Mouse (Mus musculus): ENCODE results near the gene Inhba. TPM values are rescaled to one million over a fixed set of nuclear protein-coding genes. Genes with fewer than 3 reads are reported as not detected.
A peak's percentile ranks its signal among the peaks of the same experiment; 100 is the strongest.

The Inhba gene
- polyA plus RNA-seq, 1 experiment from 2014 or later = 1.1 TPM

DNA sequence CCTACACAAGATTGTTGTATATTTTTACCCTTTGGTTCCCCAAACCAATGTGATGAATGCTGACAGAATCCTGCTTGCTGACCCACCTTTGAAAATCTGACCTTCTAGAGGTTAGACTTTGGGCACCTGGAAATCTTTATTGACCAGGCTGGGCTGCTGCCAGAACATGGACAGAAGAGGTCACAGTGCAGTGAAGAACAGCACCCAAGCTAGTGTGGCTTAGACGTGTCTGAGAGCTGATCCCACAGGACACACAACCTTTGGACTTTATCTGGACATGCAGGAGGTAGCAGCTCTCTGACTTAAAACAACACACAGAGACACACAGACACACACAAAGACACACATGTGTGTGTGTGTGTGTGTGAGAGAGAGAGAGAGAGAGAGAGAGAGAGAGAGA is 3.3 kb upstream of the Inhba start:
- H3K4me3 ChIP-seq (replicated peaks; ENCODE audit: low read length) = no peak overlapping the region
- 68% methylated on average over 1 of the region's 1 CpGs for WGBS
- no peak for DNase-seq (ENCODE audit: low spot score)
- no peak overlapping the region for H3K27ac ChIP-seq
- no peak overlapping the region for H3K4me2 ChIP-seq (replicated peaks)
- H3K9me3 ChIP-seq (ENCODE audit: control insufficient read depth, low read length) = no peaks in the 10 kb centered on the region
- peaks cover 5% of the 10 kb centered on the region for H3K27me3 ChIP-seq (ENCODE audit: control insufficient read depth, insufficient read depth, low read length)
- ATAC-seq (ENCODE audit: low FRiP score) = no peak
- no peaks in the 10 kb centered on the region for H3K36me3 ChIP-seq (replicated peaks; ENCODE audit: control insufficient read depth, insufficient read depth)
- H3K4me1 ChIP-seq (replicated peaks; ENCODE audit: control insufficient read depth, insufficient read depth, low read length) = peaks cover 8% of the 10 kb centered on the region; the same call in 1 of the 2 replicates
- H3K9ac ChIP-seq = no peak overlapping the region

DNA sequence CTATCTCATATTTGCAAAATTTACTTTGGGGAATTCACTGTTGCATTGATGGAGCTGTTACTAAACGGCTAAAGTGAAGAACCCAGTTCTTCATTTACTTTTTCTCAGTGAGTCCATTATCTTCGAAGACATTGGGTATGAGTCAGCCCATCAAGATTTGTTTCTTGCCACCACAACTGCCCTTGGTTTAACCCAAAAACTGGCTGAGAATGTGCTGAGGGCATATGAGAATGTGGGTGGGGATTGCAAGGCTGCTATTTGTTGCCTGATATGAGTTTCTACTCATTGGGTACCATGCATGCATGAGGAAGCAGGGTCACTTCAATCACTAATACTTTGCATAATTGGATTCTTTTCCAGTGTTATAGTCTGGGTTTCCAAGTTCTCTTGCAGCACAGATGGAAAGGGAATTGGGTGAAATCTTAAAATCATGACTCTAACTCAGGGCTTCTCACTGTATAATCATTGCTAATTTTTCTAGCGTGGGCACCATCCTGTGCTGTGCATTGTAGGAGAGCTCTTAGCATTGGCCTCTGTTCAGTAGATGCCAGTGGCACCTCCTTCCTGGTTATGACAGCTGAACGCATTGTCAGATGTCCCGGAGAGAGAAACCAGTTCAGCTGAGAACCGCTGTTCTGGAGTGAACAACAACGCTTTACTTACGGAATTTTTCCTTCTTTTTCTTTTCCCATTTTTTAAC is 1.7 kb upstream of the Inhba start:
- Histone ChIP-seq H3K4me3 (replicated peaks; ENCODE audit: low read length) (no peak overlapping the region), H3K4me1 (replicated peaks; ENCODE audit: control insufficient read depth, insufficient read depth, low read length) (peaks cover 8% of the 10 kb centered on the region; the same call in 1 of the 2 replicates), H3K9me3 (ENCODE audit: control insufficient read depth, low read length) (no peaks in the 10 kb centered on the region), H3K36me3 (replicated peaks; ENCODE audit: control insufficient read depth, insufficient read depth) (no peaks in the 10 kb centered on the region), H3K9ac (no peak overlapping the region), H3K4me2 (replicated peaks) (no peak overlapping the region), H3K27ac (no peak overlapping the region), H3K27me3 (ENCODE audit: control insufficient read depth, insufficient read depth, low read length) (peaks cover 5% of the 10 kb centered on the region)
- WGBS = 91% methylated on average over 8 of the region's 8 CpGs
- DNase-seq (ENCODE audit: low spot score) (no peak), ATAC-seq (ENCODE audit: low FRiP score) (no peak)

DNA sequence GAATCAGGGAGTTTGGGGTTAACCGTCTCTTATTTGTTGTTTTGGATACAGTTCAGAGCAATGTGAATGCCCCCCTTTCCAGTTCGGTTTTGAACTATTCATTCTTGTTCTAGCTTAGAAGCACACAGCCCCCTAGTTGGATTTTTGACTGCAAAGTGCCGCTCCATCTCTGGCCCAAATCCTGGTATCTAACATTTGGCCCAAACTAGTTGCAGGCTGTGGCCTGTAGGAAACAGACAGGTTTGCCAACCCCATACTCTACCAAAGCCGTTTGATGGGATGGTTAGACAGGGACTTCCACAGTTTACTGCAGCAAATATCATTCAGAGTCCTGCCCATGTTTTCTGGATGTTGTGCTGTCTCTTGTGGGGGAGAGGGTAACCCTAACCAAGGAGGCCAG is 1.1 kb upstream of the Inhba start:
- no peaks in the 10 kb centered on the region for H3K9me3 ChIP-seq (ENCODE audit: control insufficient read depth, low read length)
- H3K9ac ChIP-seq = no peak overlapping the region
- no peak overlapping the region for H3K27ac ChIP-seq
- no peak overlapping the region for H3K4me3 ChIP-seq (replicated peaks; ENCODE audit: low read length)
- no peak overlapping the region for H3K4me2 ChIP-seq (replicated peaks)
- H3K4me1 ChIP-seq (replicated peaks; ENCODE audit: control insufficient read depth, insufficient read depth, low read length) = peaks cover 8% of the 10 kb centered on the region; the same call in 1 of the 2 replicates
- H3K36me3 ChIP-seq (replicated peaks; ENCODE audit: control insufficient read depth, insufficient read depth) = no peaks in the 10 kb centered on the region
- H3K27me3 ChIP-seq (ENCODE audit: control insufficient read depth, insufficient read depth, low read length) = peaks cover 5% of the 10 kb centered on the region
- 82% methylated on average over 4 of the region's 4 CpGs for WGBS
- ATAC-seq (ENCODE audit: low FRiP score) (no peak), DNase-seq (ENCODE audit: low spot score) (no peak)

DNA sequence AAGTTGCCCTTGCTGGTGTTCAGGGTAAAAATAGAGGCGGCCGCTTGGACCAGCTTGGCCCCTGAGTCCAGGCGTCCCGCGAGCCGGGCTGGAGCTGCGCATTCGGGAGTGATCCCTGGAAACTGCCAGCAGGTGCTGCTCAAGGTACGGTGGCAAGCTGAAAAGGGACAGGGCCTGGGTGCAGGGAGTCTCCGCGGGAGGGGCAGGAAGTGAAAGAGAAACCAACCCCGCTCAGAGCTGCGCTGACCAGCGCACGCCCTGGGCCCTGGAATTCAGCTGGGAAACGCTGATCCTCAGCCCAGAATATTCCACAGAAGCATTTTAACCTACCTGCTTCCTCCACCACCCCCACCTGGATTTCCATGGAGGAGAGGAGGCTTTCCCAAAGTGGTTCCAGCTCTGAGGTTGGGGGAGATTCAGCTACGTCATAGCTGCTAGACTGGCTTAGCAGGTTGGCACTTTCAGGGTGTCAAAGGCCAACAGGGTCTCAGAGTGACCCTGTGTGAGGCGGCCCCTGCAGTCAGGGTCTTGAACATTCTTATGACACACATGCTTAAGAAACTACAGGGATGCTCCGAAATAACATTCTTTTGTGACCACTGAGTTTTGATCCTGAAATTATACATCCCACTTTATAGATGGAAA is 714 bp downstream of the Inhba start:
- peak overlapping the region; percentile 49 for H3K4me3 ChIP-seq (replicated peaks; ENCODE audit: low read length)
- WGBS = 6% methylated on average over 19 of the region's 19 CpGs
- peak overlapping the region; percentile 96 for H3K4me2 ChIP-seq (replicated peaks)
- peaks cover 14% of the 10 kb centered on the region for H3K27me3 ChIP-seq (ENCODE audit: control insufficient read depth, insufficient read depth, low read length)
- DNase-seq (ENCODE audit: low spot score) (peak; percentile 67), ATAC-seq (ENCODE audit: low FRiP score) (peak; percentile 94)
- H3K9me3 ChIP-seq (ENCODE audit: control insufficient read depth, low read length) = no peaks in the 10 kb centered on the region
- peak overlapping the region; percentile 61 for H3K9ac ChIP-seq
- H3K27ac ChIP-seq = no peak overlapping the region
- H3K4me1 ChIP-seq (replicated peaks; ENCODE audit: control insufficient read depth, insufficient read depth, low read length) = peaks cover 11% of the 10 kb centered on the region; the same call in 1 of the 2 replicates
- H3K36me3 ChIP-seq (replicated peaks; ENCODE audit: control insufficient read depth, insufficient read depth) = no peaks in the 10 kb centered on the region

DNA sequence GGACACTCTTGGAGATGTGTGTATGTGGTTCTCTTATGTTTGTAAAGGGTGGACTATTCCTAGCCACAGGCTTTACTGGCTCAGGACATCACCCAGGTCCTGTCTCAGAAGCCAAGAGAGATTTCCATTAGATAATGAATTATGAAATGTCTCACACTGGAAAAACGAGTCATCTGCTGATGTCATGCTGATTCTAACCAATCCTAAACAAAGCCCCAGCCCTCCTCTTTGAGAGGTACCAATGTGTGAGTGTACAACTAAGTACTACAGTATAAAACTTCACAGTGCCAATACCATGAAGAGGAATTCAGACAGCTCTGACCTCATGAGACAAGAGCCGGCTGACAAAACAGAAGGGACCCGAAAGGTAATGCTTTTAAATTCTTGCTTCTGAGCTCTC is 2.5 kb downstream of the Inhba start:
- no peak overlapping the region for H3K27ac ChIP-seq
- no peak overlapping the region for H3K4me2 ChIP-seq (replicated peaks)
- H3K4me3 ChIP-seq (replicated peaks; ENCODE audit: low read length) = no peak overlapping the region
- DNase-seq (ENCODE audit: low spot score) (no peak), ATAC-seq (ENCODE audit: low FRiP score) (no peak)
- no peaks in the 10 kb centered on the region for H3K9me3 ChIP-seq (ENCODE audit: control insufficient read depth, low read length)
- H3K36me3 ChIP-seq (replicated peaks; ENCODE audit: control insufficient read depth, insufficient read depth) = no peaks in the 10 kb centered on the region
- WGBS = 66% methylated on average over 3 of the region's 3 CpGs
- no peak overlapping the region for H3K9ac ChIP-seq
- H3K27me3 ChIP-seq (ENCODE audit: control insufficient read depth, insufficient read depth, low read length) = peaks cover 27% of the 10 kb centered on the region
- peaks cover 18% of the 10 kb centered on the region; the same call in 1 of the 2 replicates for H3K4me1 ChIP-seq (replicated peaks; ENCODE audit: control insufficient read depth, insufficient read depth, low read length)

DNA sequence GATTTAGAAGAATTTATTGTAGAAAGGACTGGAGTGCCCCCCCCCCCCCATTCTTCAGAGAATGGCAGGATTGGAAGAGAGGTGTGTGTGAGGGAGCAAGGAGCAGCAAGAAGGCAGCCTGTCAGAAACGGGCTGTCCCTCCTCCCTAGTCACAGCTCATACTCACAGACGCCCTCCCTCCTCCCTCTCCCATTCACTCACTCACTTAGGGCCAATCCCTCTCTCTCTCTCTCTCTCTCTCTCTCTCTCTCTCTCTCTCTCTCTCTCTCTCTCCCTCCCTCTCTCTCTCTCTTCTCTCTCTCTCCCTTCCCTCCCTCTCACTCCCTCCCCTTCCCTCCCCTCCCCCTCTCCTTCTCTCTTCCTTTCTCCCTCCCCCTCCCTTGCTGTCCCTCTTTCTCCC is 4.9 kb downstream of the Inhba start:
- H3K4me3 ChIP-seq (replicated peaks; ENCODE audit: low read length) = no peak overlapping the region
- H3K9me3 ChIP-seq (ENCODE audit: control insufficient read depth, low read length) = no peaks in the 10 kb centered on the region
- no peak overlapping the region for H3K4me2 ChIP-seq (replicated peaks)
- H3K9ac ChIP-seq = no peak overlapping the region
- no peak overlapping the region for H3K27ac ChIP-seq
- H3K27me3 ChIP-seq (ENCODE audit: control insufficient read depth, insufficient read depth, low read length) = peaks cover 24% of the 10 kb centered on the region
- no peak for DNase-seq (ENCODE audit: low spot score)
- ATAC-seq (ENCODE audit: low FRiP score) = no peak
- WGBS = 0% methylated on average over 1 of the region's 2 CpGs
- no peaks in the 10 kb centered on the region for H3K36me3 ChIP-seq (replicated peaks; ENCODE audit: control insufficient read depth, insufficient read depth)
- peaks cover 16% of the 10 kb centered on the region; the same call in 1 of the 2 replicates for H3K4me1 ChIP-seq (replicated peaks; ENCODE audit: control insufficient read depth, insufficient read depth, low read length)

DNA sequence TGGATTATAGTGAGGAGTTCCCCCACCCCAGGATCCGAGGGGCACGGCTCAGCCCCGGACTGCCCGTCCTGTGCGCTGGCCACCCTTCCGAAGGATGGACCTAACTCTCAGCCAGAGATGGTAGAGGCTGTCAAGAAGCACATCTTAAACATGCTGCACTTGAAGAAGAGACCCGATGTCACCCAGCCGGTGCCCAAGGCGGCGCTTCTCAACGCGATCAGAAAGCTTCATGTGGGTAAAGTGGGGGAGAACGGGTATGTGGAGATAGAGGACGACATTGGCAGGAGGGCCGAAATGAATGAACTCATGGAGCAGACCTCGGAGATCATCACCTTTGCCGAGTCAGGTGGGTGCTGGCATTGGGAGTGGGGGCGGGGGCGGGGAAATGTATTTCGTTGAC is 5.7 kb downstream of the Inhba start:
- WGBS = 1% methylated on average over 20 of the region's 20 CpGs
- peak overlapping the region; percentile 67 for H3K4me2 ChIP-seq (replicated peaks)
- ATAC-seq (ENCODE audit: low FRiP score) = no peak
- H3K4me3 ChIP-seq (replicated peaks; ENCODE audit: low read length) = peak overlapping the region; percentile 31
- peak overlapping the region; percentile 48 for H3K9ac ChIP-seq
- H3K27ac ChIP-seq = no peak overlapping the region
- H3K9me3 ChIP-seq (ENCODE audit: control insufficient read depth, low read length) = no peaks in the 10 kb centered on the region
- peaks cover 21% of the 10 kb centered on the region for H3K27me3 ChIP-seq (ENCODE audit: control insufficient read depth, insufficient read depth, low read length)
- no peak for DNase-seq (ENCODE audit: low spot score)
- H3K36me3 ChIP-seq (replicated peaks; ENCODE audit: control insufficient read depth, insufficient read depth) = no peaks in the 10 kb centered on the region
- H3K4me1 ChIP-seq (replicated peaks; ENCODE audit: control insufficient read depth, insufficient read depth, low read length) = peaks cover 10% of the 10 kb centered on the region; the same call in 1 of the 2 replicates

DNA sequence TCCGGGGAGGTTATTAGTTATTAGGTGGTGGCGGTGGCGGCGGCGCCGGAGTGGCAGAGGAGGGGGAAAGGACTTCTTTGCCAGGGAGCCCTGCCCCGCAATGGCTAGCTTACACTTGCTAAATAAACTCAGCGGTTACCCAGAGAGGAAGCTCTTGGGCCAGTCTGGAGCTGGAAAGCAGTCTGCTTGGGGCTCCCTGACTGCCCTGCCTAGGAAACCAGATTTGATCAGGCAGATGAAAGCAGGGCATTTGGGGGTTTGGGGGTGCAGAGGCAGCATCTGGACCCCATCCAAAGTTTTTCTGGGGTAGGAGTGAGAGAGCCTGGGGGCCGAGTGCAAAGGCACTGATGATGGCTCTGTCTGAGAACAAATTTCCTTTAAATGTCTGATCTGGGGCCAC is 6.1 kb downstream of the Inhba start:
- no peak overlapping the region for H3K27ac ChIP-seq
- H3K36me3 ChIP-seq (replicated peaks; ENCODE audit: control insufficient read depth, insufficient read depth) = no peaks in the 10 kb centered on the region
- 7% methylated on average over 4 of the region's 9 CpGs for WGBS
- H3K9ac ChIP-seq = peak overlapping the region; percentile 48
- H3K4me2 ChIP-seq (replicated peaks) = peak overlapping the region; percentile 67
- DNase-seq (ENCODE audit: low spot score) (no peak), ATAC-seq (ENCODE audit: low FRiP score) (peak; percentile 21; the same call in 1 of the 2 replicates)
- peaks cover 21% of the 10 kb centered on the region for H3K27me3 ChIP-seq (ENCODE audit: control insufficient read depth, insufficient read depth, low read length)
- H3K4me1 ChIP-seq (replicated peaks; ENCODE audit: control insufficient read depth, insufficient read depth, low read length) = peaks cover 10% of the 10 kb centered on the region; the same call in 1 of the 2 replicates
- H3K9me3 ChIP-seq (ENCODE audit: control insufficient read depth, low read length) = no peaks in the 10 kb centered on the region
- H3K4me3 ChIP-seq (replicated peaks; ENCODE audit: low read length) = peak overlapping the region; percentile 31

DNA sequence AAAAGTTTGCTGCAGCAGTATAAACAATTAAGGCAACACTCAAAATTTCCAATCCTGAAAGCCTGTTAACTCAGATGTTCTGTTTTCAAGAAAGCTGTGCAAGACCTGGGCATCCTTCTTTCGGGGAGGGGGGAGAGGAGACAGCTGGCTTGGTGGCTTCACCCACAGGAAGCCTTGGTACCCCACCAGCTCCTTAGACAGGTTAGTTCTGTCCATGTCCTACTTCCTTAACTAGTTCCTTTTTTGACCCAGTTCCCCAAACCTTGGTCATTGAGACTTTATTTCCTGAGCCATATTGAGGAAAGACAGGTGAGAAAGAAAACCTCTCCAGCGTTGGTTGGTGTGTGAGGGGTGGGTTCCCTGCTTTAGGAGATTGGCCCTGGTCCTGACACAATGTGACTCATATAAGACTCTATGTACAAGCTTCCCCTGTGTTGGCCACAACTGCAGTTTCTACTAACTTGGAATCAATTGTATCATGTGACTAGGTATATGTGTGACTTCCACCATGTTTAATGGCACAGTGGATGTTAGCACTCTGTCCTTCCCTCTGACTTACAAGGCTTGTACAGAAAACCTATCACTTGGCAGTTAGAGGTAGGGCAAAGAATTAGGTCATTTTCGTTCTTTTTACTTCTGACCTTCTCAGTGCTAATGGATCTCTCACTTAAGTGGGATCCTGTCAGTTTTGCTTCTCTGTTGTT is 7.3 kb downstream of the Inhba start:
- no peak overlapping the region for H3K4me3 ChIP-seq (replicated peaks; ENCODE audit: low read length)
- peaks cover 21% of the 10 kb centered on the region for H3K27me3 ChIP-seq (ENCODE audit: control insufficient read depth, insufficient read depth, low read length)
- DNase-seq (ENCODE audit: low spot score) = no peak
- H3K27ac ChIP-seq = no peak overlapping the region
- no peak overlapping the region for H3K9ac ChIP-seq
- H3K4me1 ChIP-seq (replicated peaks; ENCODE audit: control insufficient read depth, insufficient read depth, low read length) = peaks cover 10% of the 10 kb centered on the region
- no peaks in the 10 kb centered on the region for H3K36me3 ChIP-seq (replicated peaks; ENCODE audit: control insufficient read depth, insufficient read depth)
- no peak for ATAC-seq (ENCODE audit: low FRiP score)
- no peaks in the 10 kb centered on the region for H3K9me3 ChIP-seq (ENCODE audit: control insufficient read depth, low read length)
- 83% methylated on average over 3 of the region's 3 CpGs for WGBS
- H3K4me2 ChIP-seq (replicated peaks) = no peak overlapping the region
